8 mouse cellular contexts compared by ENCODE assay signal in genomic region chr7:83632682-83633120, GRCm38 (mm10). TPM values are rescaled to one million over a fixed set of nuclear protein-coding genes. Genes with fewer than 3 reads are reported as not detected.
DNase-seq lines count a peak whose midpoint lies in the region; ATAC-seq and TF ChIP-seq lines count a peak whose summit lies in the region.
"Had no signal": no experiment of that assay in that cellular context is flagged by ENCODE, and none has a peak within 500 bp of the region (broad histone marks: within the 10 kb centered on the region; RNA-seq: fewer than 3 reads in every experiment).

No protein-coding gene starts in this region.

- peaks cover 4% of the 10 kb centered on the region; the same call in 1 of the 2 replicates for H3K79me2 ChIP-seq in liver, adult 2 months (ENCODE audit: control insufficient read depth, insufficient read depth, low read length)

- H3K27me3 ChIP-seq in liver, adult 2 months (ENCODE audit: control insufficient read depth, insufficient read depth, low read length): no peaks in the 10 kb centered on the region
- no peaks in the 10 kb centered on the region for H3K27me3 ChIP-seq in embryonic facial prominence, embryonic 15.5 days
- no peaks in the 10 kb centered on the region for H3K27me3 ChIP-seq in limb, embryonic 10.5 days (ENCODE audit: low read depth, poor library complexity, severe bottlenecking)

- TF ChIP-seq POLR2A in liver, adult 2 months (IDR thresholded peaks at IDR 0.05; ENCODE audit: extremely low read depth, insufficient read depth, low read length): no peak
- no peak for TF ChIP-seq POLR2A in olfactory bulb, adult 2 months (IDR thresholded peaks at IDR 0.05; ENCODE audit: insufficient read depth, low read depth, low read length)

- H3K9ac ChIP-seq in liver, adult 2 months (ENCODE audit: low read depth, low read length): peak overlapping the region; percentile 82
- 0 out of 2 replicates have a peak overlapping the region, but pooled peaks have one; percentile 65 for H3K9ac ChIP-seq in embryonic facial prominence, embryonic 15.5 days

- TF ChIP-seq CTCF in liver, adult 2 months (IDR thresholded peaks at IDR 0.05; ENCODE audit: low read depth, low read length): no peak
- TF ChIP-seq CTCF in olfactory bulb, adult 2 months (IDR thresholded peaks at IDR 0.05; ENCODE audit: insufficient read depth, low read depth, low read length): no peak

- peaks cover 28% of the 10 kb centered on the region for H3K4me1 ChIP-seq in liver, adult 2 months (ENCODE audit: control insufficient read depth, insufficient read depth, low read length)
- peaks cover 24% of the 10 kb centered on the region for H3K4me1 ChIP-seq in embryonic facial prominence, embryonic 15.5 days
- H3K4me1 ChIP-seq in limb, embryonic 10.5 days: peaks cover 18% of the 10 kb centered on the region
- peaks cover 7% of the 10 kb centered on the region; the same call in 1 of the 2 replicates for H3K4me1 ChIP-seq in olfactory bulb, adult 2 months (ENCODE audit: control insufficient read depth, insufficient read depth, low read length)

- DNase-seq in liver, adult 2 months (ENCODE audit: extremely low read depth, low read depth, low spot score): peak; percentile 86
- DNase-seq in liver: no peak
- DNase-seq in limb, embryonic 10.5 days (ENCODE audit: low spot score): no peak
- no peak for DNase-seq in adrenal gland, adult 18-20 months (ENCODE audit: low spot score in 2 of 2)
- no peak for DNase-seq in urinary bladder, adult 18-20 months (ENCODE audit: low spot score in 2 of 2)
- DNase-seq: adrenal gland, adult 2 months had no signal

- peak overlapping the region; percentile 97 for H3K27ac ChIP-seq in liver, adult 2 months (replicated peaks; ENCODE audit: insufficient read depth, low read depth, low read length)
- H3K27ac ChIP-seq in embryonic facial prominence, embryonic 15.5 days (replicated peaks): peak overlapping the region; percentile 78
- peak overlapping the region; percentile 85; the same call in 1 of the 2 replicates for H3K27ac ChIP-seq in limb, embryonic 10.5 days
- no peak overlapping the region for H3K27ac ChIP-seq in olfactory bulb, adult 2 months (ENCODE audit: insufficient read depth, low read depth, low read length)

- H3K9me3 ChIP-seq in embryonic facial prominence, embryonic 15.5 days (replicated peaks): no peaks in the 10 kb centered on the region
- no peaks in the 10 kb centered on the region for H3K9me3 ChIP-seq in limb, embryonic 10.5 days (replicated peaks)

- H3K4me2 ChIP-seq in embryonic facial prominence, embryonic 15.5 days (replicated peaks): peak overlapping the region; percentile 69

- H3K36me3 ChIP-seq in liver, adult 2 months (ENCODE audit: control insufficient read depth, insufficient read depth, low read length): peaks cover 31% of the 10 kb centered on the region
- peaks cover 13% of the 10 kb centered on the region; the same call in 1 of the 2 replicates for H3K36me3 ChIP-seq in embryonic facial prominence, embryonic 15.5 days
- peaks cover 13% of the 10 kb centered on the region for H3K36me3 ChIP-seq in limb, embryonic 10.5 days

- 11% methylated on average over 6 of the region's 6 CpGs for WGBS in liver, adult 2 months
- 31% methylated on average over 6 of the region's 6 CpGs for WGBS in embryonic facial prominence, embryonic 15.5 days
- WGBS in limb, embryonic 10.5 days: 55% methylated on average over 6 of the region's 6 CpGs
- 65% methylated on average over 6 of the region's 6 CpGs for WGBS in olfactory bulb, adult 2 months

- ATAC-seq in embryonic facial prominence, embryonic 15.5 days (ENCODE audit: insufficient number of reproducible peaks, low FRiP score, low TSS enrichment, low read depth): no peak

- H3K4me3 ChIP-seq in liver, adult 2 months (ENCODE audit: insufficient read depth, low read depth, low read length): peak overlapping the region; percentile 82
- peak overlapping the region; percentile 69 for H3K4me3 ChIP-seq in embryonic facial prominence, embryonic 15.5 days (replicated peaks)
- H3K4me3 ChIP-seq in limb, embryonic 10.5 days: peak overlapping the region; percentile 75
- 0 out of 2 replicates have a peak overlapping the region, but pooled peaks have one; percentile 9 for H3K4me3 ChIP-seq in olfactory bulb, adult 2 months (ENCODE audit: insufficient read depth, low read depth, low read length)

RNA-seq across cellular contexts. Expression of gene Stard5, which starts 0.9 kb away (rescaled TPM):
- 127 and 130 TPM in 2 replicates for total RNA-seq in liver, adult 2 months (2014; rRNA removed)
- polyA plus RNA-seq in liver, adult 2 months (2012; rRNA removed): 66.9 and 71.2 TPM in 2 replicates
- 34.3 and 34.8 TPM in 2 replicates for polyA plus RNA-seq in embryonic facial prominence, embryonic 15.5 days (2015; fragmentation: Nextera tagmentation; extraction: Ambion mirVana)
- polyA plus RNA-seq in limb, embryonic 10.5 days (2016; fragmentation: Nextera tagmentation; extraction: Ambion mirVana): 15.2 and 18.1 TPM in 2 replicates
- not detected in 2 replicates for polyA plus RNA-seq in olfactory bulb, adult 2 months (2012; ENCODE audit: insufficient read depth, insufficient read length, low replicate concordance, missing spikeins)
- 10 to 100 TPM; 22.9 to 26.0 TPM for total RNA-seq in adrenal gland, adult 18-20 months (2021)

RNA-seq across cellular contexts. Expression of gene Tmc3, which starts 48.0 kb away (rescaled TPM):
- total RNA-seq in liver, adult 2 months (2014; rRNA removed): 0.20 and 0.28 TPM in 2 replicates
- 0.06 and 0.15 TPM in 2 replicates for polyA plus RNA-seq in liver, adult 2 months (2012; rRNA removed)
- 0.81 and 1.2 TPM in 2 replicates for polyA plus RNA-seq in embryonic facial prominence, embryonic 15.5 days (2015; fragmentation: Nextera tagmentation; extraction: Ambion mirVana)
- polyA plus RNA-seq in limb, embryonic 10.5 days (2016; fragmentation: Nextera tagmentation; extraction: Ambion mirVana): 0.31 and 0.66 TPM in 2 replicates
- polyA plus RNA-seq in olfactory bulb, adult 2 months (2012; ENCODE audit: insufficient read depth, insufficient read length, low replicate concordance, missing spikeins): not detected in 2 replicates
- total RNA-seq in adrenal gland, adult 18-20 months (2021): under 1 TPM; 0.10 to 0.13 TPM

Comparison
In these comparisons a context has a peak if more than half of its experiments do, and no peak if none do; other contexts are left out.
1. H3K4me3 ChIP-seq: peak in every context shown above with its lines; median percentile 82 in liver, adult 2 months; 75 in limb, embryonic 10.5 days; 69 in embryonic facial prominence, embryonic 15.5 days; 9 in olfactory bulb, adult 2 months.